Mouse (Mus musculus) telencephalon, adult 2 months (tissue): ENCODE data around the gene Gjb4.

Experiments used
- DNase-seq: peaks from one replicate; pipeline ENCODE4 v3.0.0-alpha.2; 2011; ENCODE audit warnings: low read depth, low spot score

Gene Gjb4

GRCm38 (mm10) chr4:127353951-127354438 lies at the start of gene Gjb4:
Gene Gjb4 (minus strand): TSS chr4:127354081.
- no peak for DNase-seq

GRCm38 (mm10) chr4:127402614-127403013 lies 48.7 kb upstream of the Gjb4 start:
- DNase-seq = no peak

GRCm38 (mm10) chr4:127402166-127402565 lies 48.3 kb upstream of the Gjb4 start:
- no peak for DNase-seq

DNA sequence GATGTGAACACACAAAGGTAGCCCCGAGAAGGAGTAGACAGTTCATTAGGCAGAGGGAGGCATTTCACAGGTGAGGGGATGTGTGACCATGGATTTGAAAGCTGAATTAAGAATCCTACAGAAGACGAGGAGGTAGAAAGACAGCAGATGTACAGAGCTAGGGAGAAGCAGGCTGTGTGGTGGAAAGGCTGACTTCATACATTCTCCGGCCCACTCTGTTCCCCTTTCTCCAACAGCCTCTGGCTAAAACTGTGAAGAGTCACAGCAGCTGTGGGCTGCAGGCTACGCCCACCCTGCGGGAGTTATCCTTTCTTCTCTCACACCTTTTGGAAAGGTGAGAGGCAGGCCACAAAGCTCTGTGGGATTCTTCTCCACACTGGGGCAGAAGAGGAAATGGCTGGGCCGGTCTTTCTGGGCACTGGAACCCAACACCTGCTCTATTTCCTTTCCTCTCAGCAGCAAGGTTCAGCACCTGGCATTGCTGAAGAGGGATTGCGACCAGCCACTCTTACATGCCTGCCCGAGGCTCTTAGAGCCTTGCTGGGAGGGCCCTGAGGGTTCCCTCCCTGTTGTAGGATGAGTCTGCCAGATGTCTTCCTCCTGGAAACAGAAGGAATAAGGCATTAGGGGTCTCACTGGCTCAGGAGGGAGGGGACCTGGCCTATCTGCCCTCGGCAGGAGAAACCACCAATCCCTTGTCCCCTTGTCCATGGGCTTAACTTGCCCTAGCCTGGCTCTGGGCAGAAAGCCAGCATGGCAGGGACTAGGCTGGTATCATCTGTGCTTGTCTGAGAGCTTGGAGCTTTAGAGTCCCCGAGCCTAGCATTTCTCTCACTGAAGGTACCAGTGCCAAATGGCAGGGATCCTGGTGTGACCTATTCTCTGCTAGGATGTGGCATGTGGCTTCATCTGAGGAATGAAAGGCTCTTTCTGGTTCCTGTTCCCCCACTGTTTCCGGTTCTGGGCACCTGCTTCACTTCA lies 46.6 kb upstream of the Gjb4 start:
- peak; percentile 49 for DNase-seq

DNA sequence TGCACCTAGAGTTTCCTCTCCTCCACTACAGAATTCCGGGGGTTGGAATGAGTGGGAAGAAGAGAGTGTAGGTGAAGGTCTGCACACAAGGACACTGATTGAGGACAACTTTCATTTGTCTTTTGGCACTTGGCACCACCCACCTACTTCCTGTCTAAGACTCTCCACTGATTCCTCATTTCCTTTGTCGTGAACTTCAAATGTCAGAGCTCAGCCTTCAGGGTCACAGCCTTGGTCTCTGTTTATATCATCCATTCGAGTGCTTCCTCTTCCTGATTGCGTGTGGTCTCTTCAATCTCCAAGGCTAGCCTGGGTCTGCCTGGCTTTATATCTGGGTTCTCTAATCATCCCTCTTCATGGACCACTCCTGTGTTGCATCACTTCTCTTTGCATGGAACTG lies 41.7 kb upstream of the Gjb4 start:
- DNase-seq = no peak

DNA sequence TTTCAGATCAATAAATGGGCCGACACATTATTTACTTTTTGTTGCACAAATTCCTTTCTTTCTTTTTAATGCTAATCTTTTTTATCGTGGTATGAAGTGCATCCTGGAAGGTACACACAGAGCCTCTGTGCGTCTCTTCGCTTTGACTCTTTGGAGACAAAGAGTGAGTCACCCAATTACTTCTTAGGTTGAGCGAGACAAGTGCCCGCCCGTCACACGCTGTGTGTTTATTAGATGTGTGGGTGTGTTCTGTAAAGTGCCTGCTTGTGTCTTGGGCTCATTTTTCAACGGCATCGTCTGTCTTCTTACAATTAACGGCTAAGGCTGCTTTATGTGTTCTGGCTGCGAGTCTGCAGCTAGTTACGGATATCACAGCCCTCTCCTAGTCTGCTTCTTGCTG lies 35.8 kb upstream of the Gjb4 start:
- DNase-seq = peak; percentile 47

DNA sequence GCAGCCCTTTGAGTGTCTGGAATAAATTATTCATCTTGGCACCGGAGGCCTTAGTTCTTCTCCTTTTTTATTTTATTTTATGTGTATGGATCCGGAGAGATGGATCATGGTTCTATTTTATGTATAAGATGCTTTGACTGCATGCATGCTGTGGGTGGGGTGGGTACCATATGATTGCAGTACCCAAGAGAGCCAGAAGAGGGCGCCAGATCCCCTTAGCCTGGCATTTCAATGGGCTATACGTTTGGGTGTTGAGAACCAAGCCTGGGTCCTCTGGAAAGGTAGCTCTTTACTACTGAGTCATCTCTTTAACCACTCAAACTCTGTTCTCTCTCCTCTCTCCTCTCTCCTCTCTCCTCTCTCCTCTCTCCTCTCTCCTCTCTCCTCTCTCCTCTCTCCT lies 23.5 kb upstream of the Gjb4 start:
- no peak for DNase-seq

- no peak for DNase-seq
These were observed 21.8 kb upstream of the Gjb4 start for GRCm38 (mm10) chr4:127375541-127376177.

DNA sequence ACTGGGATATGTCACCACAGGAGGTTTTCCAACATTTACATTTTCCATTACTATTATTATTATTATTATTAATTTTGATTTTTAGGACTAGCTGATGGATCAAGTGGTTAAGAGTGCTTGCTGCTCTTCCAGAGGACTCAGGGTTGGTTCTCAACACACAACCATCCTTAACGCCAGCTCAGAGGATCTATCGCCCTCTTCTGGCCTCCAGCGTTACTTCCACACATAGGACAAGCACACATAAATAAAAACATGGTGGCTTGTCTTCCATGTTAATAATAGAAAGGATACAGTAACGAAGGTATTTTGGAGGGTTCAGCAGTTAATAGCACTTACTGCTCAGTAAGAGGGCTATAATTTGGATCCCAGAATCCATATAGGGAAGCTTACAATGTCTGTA lies 20.8 kb upstream of the Gjb4 start:
- DNase-seq = no peak

DNA sequence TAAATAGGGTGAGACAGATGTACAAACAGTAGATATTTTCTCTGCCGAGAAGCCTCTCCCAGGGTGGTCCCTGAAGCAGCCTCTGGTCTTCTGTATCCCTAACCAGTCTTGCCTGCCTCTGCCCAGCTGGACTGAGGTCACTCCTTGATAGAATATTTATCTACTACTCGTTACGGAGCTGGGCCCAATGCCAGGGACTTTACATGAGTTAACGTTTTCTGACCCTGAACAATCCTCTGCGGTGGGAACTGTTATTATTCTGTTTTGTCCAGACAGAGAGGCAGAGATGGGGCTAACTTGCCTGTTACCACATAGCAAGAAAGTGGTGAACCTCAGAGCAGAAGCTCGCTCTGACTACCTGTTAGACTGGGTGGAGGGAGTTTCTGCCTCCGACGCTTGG lies 19.6 kb upstream of the Gjb4 start:
- DNase-seq = no peak

GRCm38 (mm10) chr4:127371546-127371945 lies 17.7 kb upstream of the Gjb4 start:
- no peak for DNase-seq

DNA sequence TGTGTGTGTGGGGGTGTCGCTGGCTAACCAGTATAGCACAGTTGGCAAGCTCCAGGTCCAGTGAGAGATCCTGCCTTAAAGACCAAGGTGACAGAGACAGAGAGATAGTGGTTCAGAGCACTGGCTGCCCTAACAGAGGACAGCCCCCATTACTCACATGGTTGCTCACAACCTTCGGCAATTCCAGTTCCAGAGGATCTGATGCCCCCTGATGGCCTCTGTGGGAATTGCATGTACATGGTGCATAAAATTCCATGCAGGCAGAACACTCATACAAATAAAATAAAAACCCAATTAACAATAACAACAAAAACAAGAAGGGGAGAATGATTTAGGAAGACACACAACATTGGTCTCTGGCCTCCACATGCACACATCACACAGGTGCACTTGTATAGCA lies 16.6 kb upstream of the Gjb4 start:
- no peak for DNase-seq

- DNase-seq = no peak
These were observed 14.6 kb upstream of the Gjb4 start for GRCm38 (mm10) chr4:127368379-127368973.

DNA sequence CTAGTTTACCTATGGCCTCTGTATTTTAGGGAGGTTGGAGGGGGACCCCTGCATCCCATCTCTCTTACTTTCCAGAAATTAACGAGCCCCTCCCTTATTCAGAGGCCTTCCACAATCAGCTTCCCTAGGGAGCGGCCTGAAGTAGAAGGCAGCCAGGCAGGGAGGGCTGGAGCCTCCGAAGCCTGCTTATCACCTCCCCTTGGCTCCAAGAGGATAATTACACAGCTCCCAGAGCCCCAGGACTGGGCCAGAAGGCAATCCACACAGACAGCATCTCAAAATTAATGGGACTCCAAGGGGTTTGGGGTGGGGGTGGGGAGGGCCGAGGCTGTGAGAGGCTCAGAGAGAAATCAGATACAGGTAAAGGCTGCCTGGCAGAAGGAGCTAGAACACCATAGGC lies 12.0 kb upstream of the Gjb4 start:
- DNase-seq = no peak

- no peak for DNase-seq
These were observed 11.6 kb upstream of the Gjb4 start for GRCm38 (mm10) chr4:127365433-127365832.

DNA sequence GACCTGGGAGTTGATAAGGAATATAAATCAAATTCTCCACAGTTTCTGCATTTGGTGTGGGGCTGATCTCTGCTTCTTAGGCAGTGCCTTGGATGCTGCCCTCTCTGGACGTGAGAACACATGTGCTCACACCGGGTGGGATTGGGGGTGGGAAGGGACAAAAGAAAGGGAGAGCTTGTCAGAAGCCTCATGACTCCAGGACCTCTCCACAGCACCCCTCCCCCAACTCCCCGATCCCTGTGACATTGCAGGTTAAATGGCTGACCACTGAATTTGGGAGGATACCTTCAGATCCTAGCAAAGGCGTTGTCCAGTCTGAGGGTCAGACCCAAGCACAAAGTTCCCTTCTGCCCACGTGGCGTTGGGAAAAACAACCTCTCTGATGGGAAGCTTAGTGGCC lies 10.6 kb upstream of the Gjb4 start:
- DNase-seq = no peak

- no peak for DNase-seq
These were observed 9.4 kb upstream of the Gjb4 start for GRCm38 (mm10) chr4:127363331-127363730.

- no peak for DNase-seq
These were observed 8.6 kb upstream of the Gjb4 start for GRCm38 (mm10) chr4:127362520-127362919.

GRCm38 (mm10) chr4:127358018-127358417 lies 4.1 kb upstream of the Gjb4 start, which contains the start of gene Gjb5:
Gene Gjb5 (minus strand): TSS chr4:127358181.
- DNase-seq = no peak

DNA sequence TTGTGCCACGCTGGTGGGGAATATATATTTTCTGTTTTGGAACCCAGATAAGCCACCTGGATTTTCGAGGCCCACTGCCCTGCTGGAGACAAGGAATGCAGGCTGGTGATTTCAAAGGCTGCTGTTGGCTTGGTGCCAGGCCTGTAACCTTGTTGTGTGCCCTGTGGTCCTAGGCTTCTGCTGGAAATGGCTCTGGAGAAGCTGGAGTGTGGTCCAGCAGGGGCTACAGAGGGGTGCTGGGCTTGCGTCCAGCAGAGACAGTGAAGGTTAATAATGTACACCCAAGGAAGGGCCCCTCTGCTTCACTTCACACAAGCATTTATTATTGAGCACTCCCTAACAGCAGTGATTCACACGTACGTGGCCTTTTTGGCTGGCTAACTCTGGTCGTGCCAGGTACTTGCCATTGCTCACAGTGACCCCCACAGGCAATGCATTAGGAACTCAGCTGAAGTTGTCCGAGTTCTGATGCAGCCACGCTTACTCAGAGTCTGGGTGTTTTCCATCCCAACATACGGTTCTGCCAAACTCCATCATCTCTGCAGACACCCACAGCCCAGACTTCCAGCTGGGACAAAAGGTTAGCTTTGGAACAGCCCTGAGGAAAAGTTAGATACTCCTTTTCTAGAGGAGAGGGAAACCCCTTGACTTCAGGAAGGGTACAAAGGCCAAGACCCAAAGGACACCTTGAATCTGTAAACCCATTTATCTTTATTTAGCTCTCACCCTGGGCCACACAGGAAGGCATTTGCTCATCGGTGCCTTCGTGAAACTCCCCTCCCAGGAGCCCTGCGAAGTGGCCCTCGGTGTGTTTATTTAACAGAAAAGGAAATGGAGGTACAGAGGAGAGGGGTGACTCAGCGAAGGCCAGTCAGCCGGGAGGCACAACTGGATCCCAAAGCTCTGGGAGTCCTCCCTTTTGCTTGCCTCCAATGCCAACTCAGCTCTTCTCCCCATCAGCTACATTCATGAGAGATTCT lies 915 bp upstream of the Gjb4 start:
- DNase-seq = no peak

GRCm38 (mm10) chr4:127352594-127352993 lies 1.3 kb downstream of the Gjb4 start:
- no peak for DNase-seq
